Mouse (Mus musculus) spleen, adult 2 months (tissue): ENCODE measurements around the gene Scrg1. TPM values are rescaled to one million over a fixed set of nuclear protein-coding genes. Genes with fewer than 3 reads are reported as not detected.
"Not testable (repeated sequence)": the region's sequence is repeated elsewhere in the genome, so short reads cannot be mapped to it uniquely, and the experiment has no call there.

Source experiments
- DNase-seq, 2 experiments: peaks; one replicate each; pipeline versions ENCODE4 v3.0.0 to v3.0.0-alpha.2; 2012 to 2021; ENCODE audit warnings: low spot score in 2 of 2, low read depth in 1 of 2
- H3K27ac ChIP-seq: fragments of 200-500 bp; 2 replicates; pipeline ENCODE4 v1.5.1; 2012; ENCODE audit warnings: low read length, inconsistent platforms; ENCODE audit not compliant: insufficient read depth
- H3K27me3 ChIP-seq: fragments of 200-500 bp; 2 replicates; pipeline ENCODE4 v1.6.1; 2012; ENCODE audit warnings: mild to moderate bottlenecking, moderate library complexity, low read length, inconsistent platforms; ENCODE audit not compliant: control insufficient read depth, insufficient read depth
- H3K36me3 ChIP-seq: fragments of 200-500 bp; 2 replicates; pipeline ENCODE4 v1.6.1; 2012; ENCODE audit warnings: mild to moderate bottlenecking, low read length, inconsistent platforms; ENCODE audit not compliant: control insufficient read depth, insufficient read depth
- H3K4me1 ChIP-seq: fragments of 200-500 bp; 2 replicates; pipeline ENCODE4 v1.6.1; 2011; ENCODE audit warnings: inconsistent platforms; ENCODE audit not compliant: control insufficient read depth, insufficient read depth, insufficient read length
- H3K4me3 ChIP-seq: fragments of 200-500 bp; 2 replicates; pipeline ENCODE4 v1.5.1; 2011; ENCODE audit warnings: mild to moderate bottlenecking, inconsistent platforms; ENCODE audit not compliant: insufficient read depth, insufficient read length; ENCODE audit errors: extremely low read depth
- CTCF ChIP-seq: fragments of 200-500 bp; IDR thresholded peaks from 2 replicates; pipeline ENCODE4 v1.5.1; 2011; ENCODE audit warnings: mild to moderate bottlenecking, inconsistent platforms; ENCODE audit not compliant: insufficient read depth, insufficient read length, insufficient replicate concordance; ENCODE audit errors: extremely low read depth
- POLR2A ChIP-seq: fragments of 200-500 bp; IDR thresholded peaks from 2 replicates; pipeline ENCODE4 v1.6.1; 2011; ENCODE audit warnings: low read depth, low read length, inconsistent platforms
- WGBS: fragments of 180-500 bp; shearing (Covaris S2); methylation state at CpG from one replicate; pipeline ENCODE4 v1.1.7; 2018; 5-methylcytosine and 5-hydroxymethylcytosine counted together
- polyA plus RNA-seq: library from polyadenylated mRNA; depleted of rRNA; stranded (reverse); fragments of >200 nt; gene quantifications from 2 replicates; pipeline ENCODE4 v1.2.3, GENCODE M21; 2012

Gene Scrg1
- polyA plus RNA-seq, 1 experiment: 0.16 TPM

DNA sequence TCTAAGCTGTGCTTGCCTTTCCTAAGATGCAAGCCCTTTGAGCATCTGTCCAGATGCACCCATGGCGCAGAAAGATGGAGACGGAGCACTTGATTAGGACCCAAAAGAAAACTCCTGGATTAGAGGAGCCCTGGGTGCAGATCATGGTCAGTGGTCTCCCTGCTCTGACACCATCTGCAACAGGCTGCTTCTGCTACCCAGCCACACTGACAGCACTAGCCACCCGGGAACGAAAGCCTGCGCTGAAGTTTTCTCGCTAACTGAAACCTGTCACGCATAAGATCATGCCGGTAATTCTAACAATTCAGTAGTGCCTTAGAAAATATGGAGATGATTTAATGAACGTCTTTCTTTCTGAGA lies 19.3 kb upstream of the Scrg1 start:
- no peak overlapping the region for H3K27ac ChIP-seq
- H3K4me3 ChIP-seq: no peak overlapping the region
- no peaks in the 10 kb centered on the region for H3K4me1 ChIP-seq
- no peak for DNase-seq
- WGBS: 61% methylated on average over 9 of the region's 9 CpGs
- H3K36me3 ChIP-seq: no peaks in the 10 kb centered on the region
- no peak for TF ChIP-seq CTCF
- no peak for TF ChIP-seq POLR2A
- no peaks in the 10 kb centered on the region for H3K27me3 ChIP-seq

GRCm38 (mm10) chr8:57441131-57441530 lies 14.6 kb upstream of the Scrg1 start:
- no peak for DNase-seq
- no peak for TF ChIP-seq POLR2A
- TF ChIP-seq CTCF: no peak
- Histone ChIP-seq H3K27ac (no peak overlapping the region), H3K27me3 (no peaks in the 10 kb centered on the region), H3K36me3 (no peaks in the 10 kb centered on the region), H3K4me3 (no peak overlapping the region), H3K4me1 (no peaks in the 10 kb centered on the region)
- WGBS: 23% methylated on average over 4 of the region's 4 CpGs

DNA sequence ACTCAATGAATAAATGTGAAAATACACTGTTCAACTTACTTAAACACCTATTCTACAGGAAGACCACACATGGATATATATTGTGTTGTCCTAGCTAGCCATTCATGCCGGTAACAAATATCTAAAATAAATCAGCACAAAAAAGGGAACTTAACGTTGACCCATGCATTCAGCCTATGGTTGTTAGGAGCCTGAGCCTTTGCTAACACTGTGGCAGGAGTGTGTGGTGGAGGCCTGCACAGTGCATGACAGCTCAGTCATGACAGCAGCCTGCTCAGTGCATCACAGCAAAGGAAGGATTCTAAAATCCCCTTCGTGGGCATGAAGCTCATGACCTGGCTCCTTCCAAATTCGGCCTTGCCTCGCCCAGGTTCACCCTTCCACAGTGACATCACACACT lies 14.2 kb upstream of the Scrg1 start:
- WGBS: 47% methylated on average over 5 of the region's 5 CpGs
- DNase-seq: no peak
- TF ChIP-seq POLR2A (no peak), CTCF (no peak)
- Histone ChIP-seq H3K4me3 (no peak overlapping the region), H3K4me1 (no peaks in the 10 kb centered on the region), H3K27ac (no peak overlapping the region), H3K36me3 (no peaks in the 10 kb centered on the region), H3K27me3 (no peaks in the 10 kb centered on the region)

- Histone ChIP-seq H3K4me1 (no peaks in the 10 kb centered on the region), H3K4me3 (no peak overlapping the region), H3K27me3 (no peaks in the 10 kb centered on the region), H3K27ac (no peak overlapping the region), H3K36me3 (no peaks in the 10 kb centered on the region)
- WGBS: 68% methylated on average over 4 of the region's 4 CpGs
- TF ChIP-seq CTCF: no peak
- no peak for TF ChIP-seq POLR2A
- DNase-seq: no peak
Measured at GRCm38 (mm10) chr8:57443289-57443688, 12.4 kb upstream of the Scrg1 start.

- not testable (repeated sequence) for H3K4me3 ChIP-seq, DNase-seq, H3K27me3 ChIP-seq, H3K36me3 ChIP-seq, H3K27ac ChIP-seq, H3K4me1 ChIP-seq
- 83% methylated on average over 5 of the region's 5 CpGs for WGBS
Measured at GRCm38 (mm10) chr8:57445901-57446300, 9.8 kb upstream of the Scrg1 start.

DNA sequence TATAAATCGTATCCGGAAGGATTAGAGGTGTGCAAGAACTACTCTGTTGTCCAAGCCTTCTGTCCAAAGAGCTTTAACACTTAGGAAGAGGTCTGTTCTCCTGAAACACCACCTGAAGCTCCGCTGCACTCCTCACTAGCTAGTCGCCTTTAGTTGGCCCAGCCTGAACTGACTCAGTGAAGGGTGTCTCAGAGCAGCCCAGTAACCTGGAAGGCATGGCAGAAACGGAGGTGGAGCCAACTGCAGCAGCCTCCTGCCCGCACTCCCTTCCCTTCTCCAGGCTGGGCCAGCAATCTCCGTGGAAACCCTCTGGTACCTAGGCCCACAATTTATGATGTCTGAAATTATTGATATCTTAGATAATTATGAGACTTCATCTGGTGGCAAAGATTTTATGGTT lies 5.0 kb upstream of the Scrg1 start:
- no peak overlapping the region for H3K4me3 ChIP-seq
- no peaks in the 10 kb centered on the region for H3K27me3 ChIP-seq
- TF ChIP-seq CTCF (no peak), POLR2A (no peak)
- H3K27ac ChIP-seq: no peak overlapping the region
- no peaks in the 10 kb centered on the region for H3K36me3 ChIP-seq
- 90% methylated on average over 7 of the region's 7 CpGs for WGBS
- H3K4me1 ChIP-seq: no peaks in the 10 kb centered on the region
- DNase-seq: no peak

DNA sequence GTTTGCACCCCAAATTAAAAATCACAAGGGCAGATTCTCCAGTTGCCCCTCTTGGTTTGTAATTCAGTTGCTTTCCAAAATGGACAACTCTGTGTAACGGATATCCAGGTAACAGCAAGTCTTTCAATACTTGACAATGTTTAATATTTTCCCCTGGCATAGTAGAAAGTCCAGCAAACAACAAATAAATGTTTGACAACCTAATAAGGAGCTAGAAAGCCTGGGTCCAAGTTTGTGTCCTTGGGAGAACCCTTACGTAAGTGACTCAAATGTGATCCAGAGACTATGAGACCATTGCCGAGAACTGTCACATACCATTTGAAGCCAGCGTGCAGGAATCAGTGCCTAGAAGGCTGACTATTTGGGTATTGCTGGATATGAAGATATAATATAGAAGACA lies 3.8 kb upstream of the Scrg1 start:
- no peak for DNase-seq
- Histone ChIP-seq H3K4me1 (no peaks in the 10 kb centered on the region), H3K36me3 (no peaks in the 10 kb centered on the region), H3K4me3 (no peak overlapping the region), H3K27me3 (no peaks in the 10 kb centered on the region), H3K27ac (no peak overlapping the region)
- 96% methylated on average over 4 of the region's 4 CpGs for WGBS
- TF ChIP-seq CTCF (no peak), POLR2A (no peak)
